Mouse (Mus musculus) thymus, adult 2 months (tissue): ENCODE data around the gene Ets1. TPM values are rescaled to one million over a fixed set of nuclear protein-coding genes. Genes with fewer than 3 reads are reported as not detected.

Experiments used
- DNase-seq: peaks from one replicate; pipeline ENCODE4 v3.0.0; 2021
- H3K27ac ChIP-seq: fragments of 200-500 bp; 2 replicates; pipeline ENCODE4 v1.5.1; 2012; ENCODE audit warnings: low read length, control low read depth; ENCODE audit not compliant: control insufficient read depth, insufficient read depth
- H3K27me3 ChIP-seq: fragments of 200-500 bp; 2 replicates; pipeline ENCODE4 v1.6.1; 2012; ENCODE audit warnings: mild to moderate bottlenecking, low read length, moderate library complexity, mixed read lengths; ENCODE audit not compliant: control insufficient read depth, insufficient read depth
- H3K36me3 ChIP-seq: fragments of 200-500 bp; 2 replicates; pipeline ENCODE4 v1.6.1; 2012; ENCODE audit warnings: mild to moderate bottlenecking, low read length, moderate library complexity; ENCODE audit not compliant: control insufficient read depth, insufficient read depth
- H3K4me1 ChIP-seq: fragments of 200-500 bp; replicated peaks from 2 replicates; pipeline ENCODE4 v1.6.1; 2012; ENCODE audit warnings: low read length; ENCODE audit not compliant: control insufficient read depth, insufficient read depth
- H3K4me3 ChIP-seq: fragments of 200-500 bp; 2 replicates; pipeline ENCODE4 v1.5.1; 2012; ENCODE audit warnings: mild to moderate bottlenecking, low read length, control low read depth, moderate library complexity; ENCODE audit not compliant: control insufficient read depth, insufficient read depth
- CTCF ChIP-seq: fragments of 200-500 bp; IDR thresholded peaks from 2 replicates; pipeline ENCODE4 v1.5.1; 2012; ENCODE audit warnings: mild to moderate bottlenecking, control low read depth, low read length, moderate library complexity, borderline replicate concordance; ENCODE audit not compliant: control insufficient read depth, poor library complexity, insufficient read depth; ENCODE audit errors: extremely low read depth
- POLR2A ChIP-seq: fragments of 200-500 bp; IDR thresholded peaks from 2 replicates; pipeline ENCODE4 v1.6.1; 2012; ENCODE audit warnings: mild to moderate bottlenecking, low read length, control low read depth, moderate library complexity; ENCODE audit not compliant: control insufficient read depth, poor library complexity, insufficient read depth; ENCODE audit errors: extremely low read depth
- WGBS: fragments of 180-500 bp; shearing (Covaris S2); methylation state at CpG from one replicate; pipeline ENCODE4 v1.1.7; 2018; 5-methylcytosine and 5-hydroxymethylcytosine counted together
- polyA plus RNA-seq: library from polyadenylated mRNA; depleted of rRNA; stranded (reverse); fragments of >200 nt; gene quantifications from 2 replicates; pipeline ENCODE4 v1.2.3, GENCODE M21; 2012

Ets1 gene
- polyA plus RNA-seq, 1 experiment = 272 TPM

DNA sequence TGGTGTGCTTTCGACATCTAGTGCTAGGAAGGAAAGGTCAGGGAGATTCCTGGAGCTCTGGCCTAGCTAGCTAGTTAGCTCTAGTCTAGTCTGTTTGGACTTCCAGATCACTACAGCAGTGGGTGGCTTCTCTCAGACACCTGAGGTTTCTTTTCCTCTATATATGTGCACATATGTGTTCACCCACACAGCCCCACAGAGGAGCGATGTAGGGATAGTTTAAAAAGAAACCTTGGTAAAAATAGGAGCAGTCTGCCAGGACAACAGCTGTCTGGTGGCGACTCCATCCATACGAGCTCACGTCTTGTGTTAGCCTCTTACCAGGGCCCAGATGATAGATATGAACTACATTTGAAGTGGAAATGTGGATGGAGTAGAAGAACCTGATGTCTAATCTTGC, 112.5 kb downstream of the Ets1 start:
- no peaks in the 10 kb centered on the region for H3K27me3 ChIP-seq
- no peak for TF ChIP-seq POLR2A
- TF ChIP-seq CTCF = no peak
- DNase-seq = no peak
- H3K27ac ChIP-seq = peak overlapping the region; percentile 86
- H3K4me3 ChIP-seq = no peak overlapping the region
- H3K4me1 ChIP-seq = peaks cover 54% of the 10 kb centered on the region
- peaks cover 77% of the 10 kb centered on the region for H3K36me3 ChIP-seq
- WGBS = 53% methylated on average over 5 of the region's 5 CpGs

DNA sequence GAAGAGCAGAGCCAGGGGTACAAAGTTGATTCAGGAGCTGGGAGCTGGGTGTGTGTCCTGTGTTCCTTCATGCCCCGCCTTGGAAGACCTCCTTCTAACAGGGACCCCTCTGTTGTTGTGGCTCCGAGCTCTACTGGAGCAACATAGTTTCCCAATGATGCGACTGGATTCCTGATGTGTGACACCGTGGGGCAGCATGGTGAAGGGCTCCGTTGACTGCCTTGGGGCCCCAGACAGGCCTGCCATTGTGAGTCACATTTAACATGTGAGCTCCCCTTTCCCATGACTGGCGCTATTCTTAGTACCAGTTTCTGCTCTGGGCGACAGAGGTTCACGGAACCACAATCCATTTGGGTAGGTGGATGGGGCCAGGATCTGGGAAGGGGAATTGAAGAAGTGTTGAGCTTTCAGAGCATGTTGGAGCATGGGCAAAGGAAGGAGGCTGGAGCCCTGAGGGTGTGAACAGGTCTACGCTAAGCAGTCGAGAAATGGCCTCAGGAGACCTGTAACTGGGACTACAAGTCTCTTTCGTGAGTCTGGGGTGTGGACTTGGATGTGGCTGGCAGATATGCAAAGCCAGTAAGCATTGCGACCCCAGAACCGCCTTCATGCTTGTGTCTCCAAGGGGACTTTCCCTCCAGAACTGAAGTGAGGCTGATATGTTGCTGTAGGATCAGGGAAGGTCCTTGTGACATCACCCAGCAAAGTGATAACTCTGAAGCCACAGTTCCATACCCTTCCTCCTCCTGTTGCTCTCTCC, 113.9 kb downstream of the Ets1 start:
- Histone ChIP-seq H3K4me1 (peaks cover 41% of the 10 kb centered on the region), H3K4me3 (no peak overlapping the region), H3K27me3 (no peaks in the 10 kb centered on the region), H3K36me3 (peaks cover 77% of the 10 kb centered on the region), H3K27ac (peak overlapping the region; percentile 19; the same call in 1 of the 2 replicates)
- DNase-seq = no peak
- WGBS = 91% methylated on average over 13 of the region's 13 CpGs
- TF ChIP-seq POLR2A = no peak
- no peak for TF ChIP-seq CTCF

DNA sequence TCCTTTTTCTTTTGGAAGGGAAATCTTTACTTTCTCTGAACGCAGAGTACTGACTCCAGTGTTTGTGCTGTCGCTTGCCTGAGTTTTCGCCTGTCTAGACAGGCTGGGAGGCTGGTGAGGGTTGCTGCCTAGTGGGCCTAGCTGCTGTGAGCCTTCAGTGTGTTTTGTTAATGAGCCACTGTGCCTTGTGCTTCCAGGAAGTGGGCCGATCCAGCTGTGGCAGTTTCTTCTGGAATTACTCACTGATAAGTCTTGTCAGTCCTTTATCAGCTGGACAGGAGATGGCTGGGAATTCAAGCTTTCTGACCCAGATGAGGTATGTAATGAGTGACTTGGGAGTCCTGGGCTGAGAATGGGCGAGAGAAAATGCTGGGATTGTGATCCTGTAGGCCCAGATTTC, 116.6 kb downstream of the Ets1 start:
- Histone ChIP-seq H3K36me3 (peaks cover 92% of the 10 kb centered on the region), H3K4me3 (no peak overlapping the region), H3K27ac (0 out of 2 replicates have a peak overlapping the region, but pooled peaks have one; percentile 15), H3K27me3 (no peaks in the 10 kb centered on the region), H3K4me1 (peaks cover 29% of the 10 kb centered on the region)
- WGBS = 90% methylated on average over 5 of the region's 5 CpGs
- TF ChIP-seq POLR2A = no peak
- TF ChIP-seq CTCF = no peak
- no peak for DNase-seq

DNA sequence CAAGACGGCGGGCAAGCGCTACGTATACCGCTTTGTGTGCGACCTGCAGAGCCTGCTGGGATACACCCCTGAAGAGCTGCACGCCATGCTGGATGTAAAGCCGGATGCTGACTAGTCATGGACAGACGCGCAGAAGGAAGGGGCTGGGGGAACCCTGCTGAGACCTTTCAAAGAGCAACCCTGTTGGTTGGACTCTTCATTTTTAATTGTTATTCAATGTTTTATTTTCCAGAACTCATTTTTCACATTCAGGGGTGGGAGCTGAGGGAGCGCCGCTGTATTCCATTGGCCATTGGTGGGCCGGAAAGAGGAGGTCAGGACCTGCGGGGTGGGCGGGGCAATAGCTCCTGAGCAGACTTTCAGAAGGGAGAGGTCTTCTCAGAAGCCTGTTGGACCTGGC, 118.3 kb downstream of the Ets1 start:
- no peak overlapping the region for H3K4me3 ChIP-seq
- no peak for DNase-seq
- H3K4me1 ChIP-seq = peaks cover 21% of the 10 kb centered on the region
- H3K36me3 ChIP-seq = peaks cover 90% of the 10 kb centered on the region
- no peak overlapping the region for H3K27ac ChIP-seq
- WGBS = 97% methylated on average over 15 of the region's 15 CpGs
- TF ChIP-seq CTCF (no peak), POLR2A (no peak)
- H3K27me3 ChIP-seq = no peaks in the 10 kb centered on the region

DNA sequence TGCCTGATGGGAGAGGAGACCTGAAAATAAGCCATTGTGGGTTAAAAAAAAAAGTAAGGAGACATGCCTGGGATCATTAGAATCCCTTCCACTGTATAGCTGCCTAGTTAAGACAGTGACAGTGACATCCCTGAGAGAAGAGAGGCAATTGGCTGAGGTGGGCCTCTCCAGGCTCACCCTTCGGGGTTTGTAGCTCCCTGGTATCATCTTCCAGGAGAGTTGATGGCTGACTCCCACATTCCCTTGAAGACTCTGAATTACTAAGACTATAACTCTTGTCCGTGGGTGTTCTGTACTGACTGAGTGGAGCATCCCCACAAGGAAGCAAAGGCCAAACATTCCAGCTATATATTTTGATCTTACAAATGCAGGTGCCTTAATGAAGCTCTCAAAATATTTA, 120.0 kb downstream of the Ets1 start:
- Histone ChIP-seq H3K27ac (no peak overlapping the region), H3K4me1 (peaks cover 7% of the 10 kb centered on the region), H3K36me3 (peaks cover 73% of the 10 kb centered on the region), H3K4me3 (no peak overlapping the region), H3K27me3 (no peaks in the 10 kb centered on the region)
- TF ChIP-seq CTCF = no peak
- no peak for TF ChIP-seq POLR2A
- no peak for DNase-seq
- WGBS = 92% methylated on average over 2 of the region's 2 CpGs

DNA sequence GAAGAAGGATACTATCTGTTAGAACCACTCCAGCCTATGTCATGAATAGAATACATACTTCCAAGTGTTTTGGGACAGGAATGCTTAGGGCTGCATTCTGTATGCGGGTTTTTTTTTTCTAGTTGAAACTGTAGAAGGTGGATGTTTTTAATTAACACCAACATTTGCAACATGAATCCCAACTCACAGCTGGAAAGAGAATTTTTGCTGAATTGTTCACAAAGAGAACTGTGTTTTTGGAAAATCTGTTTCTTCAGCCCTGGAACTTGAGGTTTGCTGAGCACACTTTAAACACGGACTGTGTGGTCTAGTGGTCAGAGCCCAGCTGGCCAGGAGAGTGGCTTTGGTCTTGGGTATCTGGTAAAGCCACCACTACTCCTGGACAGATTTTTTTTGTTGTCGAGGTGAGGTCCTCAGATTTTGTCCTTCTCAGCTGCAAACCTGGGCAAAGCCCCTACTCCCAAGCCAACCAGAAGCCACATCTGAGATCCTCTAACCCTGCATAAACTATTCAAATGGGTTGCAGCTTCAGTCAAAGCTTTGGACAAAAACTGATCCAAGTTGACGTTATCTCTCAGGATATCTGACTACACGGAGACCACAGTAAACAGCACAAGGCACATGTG, 122.4 kb downstream of the Ets1 start:
- WGBS = 78% methylated on average over 5 of the region's 5 CpGs
- Histone ChIP-seq H3K27ac (peak overlapping the region; percentile 15; the same call in 1 of the 2 replicates), H3K27me3 (no peaks in the 10 kb centered on the region), H3K4me1 (peaks cover 7% of the 10 kb centered on the region), H3K36me3 (peaks cover 50% of the 10 kb centered on the region), H3K4me3 (no peak overlapping the region)
- TF ChIP-seq POLR2A (no peak), CTCF (no peak)
- peak; percentile 6 for DNase-seq
